Mouse (Mus musculus) stomach, embryonic 16.5 days (tissue): ENCODE measurements around the gene Cln5. TPM values are rescaled to one million over a fixed set of nuclear protein-coding genes. Genes with fewer than 3 reads are reported as not detected.

Experiments used
- ATAC-seq: fragments of 200-750 bp; cut with Nextera tagmentation; 2 replicates; pipeline ENCODE4 v1.8.0; 2017; ENCODE audit warnings: moderate number of reproducible peaks, moderate TSS enrichment; ENCODE audit not compliant: insufficient read depth, low FRiP score
- H3K27ac ChIP-seq: fragments of 300-500 bp; sonication (generic); 2 replicates; pipeline ENCODE4 v1.5.1; 2014; ENCODE audit warnings: low read length
- H3K27me3 ChIP-seq: fragments of 300-500 bp; sonication (generic); 2 replicates; pipeline ENCODE4 v1.6.1; 2014; ENCODE audit warnings: low read length, control low read depth, mixed read lengths; ENCODE audit not compliant: control insufficient read depth, insufficient read depth
- H3K36me3 ChIP-seq: fragments of 300-500 bp; sonication (generic); 2 replicates; pipeline ENCODE4 v1.6.1; 2014; ENCODE audit warnings: low read length; ENCODE audit not compliant: control insufficient read depth, insufficient read depth
- H3K4me1 ChIP-seq: fragments of 300-500 bp; sonication (generic); 2 replicates; pipeline ENCODE4 v1.6.1; 2014; ENCODE audit warnings: low read length, control low read depth, mixed read lengths; ENCODE audit not compliant: control insufficient read depth, insufficient read depth
- H3K4me2 ChIP-seq: fragments of 300-500 bp; sonication (generic); 2 replicates; pipeline ENCODE4 v1.6.1; 2014; ENCODE audit warnings: low read depth, low read length, mixed read lengths
- H3K4me3 ChIP-seq: fragments of 300-500 bp; sonication (generic); replicated peaks from 2 replicates; pipeline ENCODE4 v1.5.1; 2014; ENCODE audit warnings: mild to moderate bottlenecking, low read length
- H3K9ac ChIP-seq: fragments of 300-500 bp; sonication (generic); 2 replicates; pipeline ENCODE4 v1.6.1; 2014; ENCODE audit warnings: low read length
- H3K9me3 ChIP-seq: fragments of 300-500 bp; sonication (generic); replicated peaks from 2 replicates; pipeline ENCODE4 v1.6.1; 2016; ENCODE audit warnings: low read length, control low read depth; ENCODE audit not compliant: control insufficient read depth
- WGBS: fragments of 180-500 bp; shearing (Covaris S2); extraction: QIAGEN DNeasy Blood & Tissue Kit; methylation state at CpG from one replicate; pipeline ENCODE4 v1.1.7; 2014; 5-methylcytosine and 5-hydroxymethylcytosine counted together
- polyA plus RNA-seq: library from polyadenylated mRNA; unstranded; fragments of >200 nt; fragmentation: Nextera tagmentation; extraction: Ambion mirVana; gene quantifications from 2 replicates; pipeline ENCODE4 v1.2.1, GENCODE M21; 2015

Cln5 gene
- polyA plus RNA-seq, 1 experiment from 2014 or later: 31.7 TPM

DNA sequence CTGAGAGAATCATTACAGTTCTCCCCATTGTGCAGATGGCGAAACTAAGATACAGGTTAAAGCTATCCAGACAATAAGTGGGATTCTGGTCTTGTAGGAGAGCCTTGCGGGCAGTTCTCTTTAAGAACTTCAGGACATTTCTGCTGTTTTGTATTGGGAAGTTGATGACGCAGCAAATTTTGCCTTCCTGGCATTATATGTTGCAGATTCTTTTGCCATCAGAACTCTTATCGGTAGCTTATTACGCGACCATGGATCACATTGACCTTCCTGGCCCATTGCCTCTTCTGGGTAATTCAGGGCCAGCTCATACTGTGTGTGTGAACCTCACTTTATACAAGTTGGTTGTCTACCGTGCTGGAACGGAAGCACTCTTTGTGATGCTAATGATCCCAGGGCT, 3.8 kb downstream of the Cln5 start:
- H3K27ac ChIP-seq: no peak overlapping the region
- 0 out of 2 replicates have a peak, but pooled peaks cover 4% of the 10 kb centered on the region for H3K4me1 ChIP-seq
- WGBS: 96% methylated on average over 8 of the region's 8 CpGs
- no peak overlapping the region for H3K4me2 ChIP-seq
- no peaks in the 10 kb centered on the region for H3K27me3 ChIP-seq
- H3K4me3 ChIP-seq: no peak overlapping the region
- ATAC-seq: no peak
- peaks cover 9% of the 10 kb centered on the region; the same call in 1 of the 2 replicates for H3K36me3 ChIP-seq
- H3K9ac ChIP-seq: no peak overlapping the region
- no peaks in the 10 kb centered on the region for H3K9me3 ChIP-seq

- no peaks in the 10 kb centered on the region for H3K27me3 ChIP-seq
- ATAC-seq: no peak
- H3K4me3 ChIP-seq: no peak overlapping the region
- no peak overlapping the region for H3K27ac ChIP-seq
- no peaks in the 10 kb centered on the region for H3K9me3 ChIP-seq
- no peak overlapping the region for H3K9ac ChIP-seq
- H3K4me2 ChIP-seq: no peak overlapping the region
- WGBS: 82% methylated on average over 7 of the region's 7 CpGs
- H3K36me3 ChIP-seq: peaks cover 9% of the 10 kb centered on the region; the same call in 1 of the 2 replicates
- no peaks in the 10 kb centered on the region for H3K4me1 ChIP-seq
These were observed 5.2 kb downstream of the Cln5 start for GRCm38 (mm10) chr14:103075166-103075565.

DNA sequence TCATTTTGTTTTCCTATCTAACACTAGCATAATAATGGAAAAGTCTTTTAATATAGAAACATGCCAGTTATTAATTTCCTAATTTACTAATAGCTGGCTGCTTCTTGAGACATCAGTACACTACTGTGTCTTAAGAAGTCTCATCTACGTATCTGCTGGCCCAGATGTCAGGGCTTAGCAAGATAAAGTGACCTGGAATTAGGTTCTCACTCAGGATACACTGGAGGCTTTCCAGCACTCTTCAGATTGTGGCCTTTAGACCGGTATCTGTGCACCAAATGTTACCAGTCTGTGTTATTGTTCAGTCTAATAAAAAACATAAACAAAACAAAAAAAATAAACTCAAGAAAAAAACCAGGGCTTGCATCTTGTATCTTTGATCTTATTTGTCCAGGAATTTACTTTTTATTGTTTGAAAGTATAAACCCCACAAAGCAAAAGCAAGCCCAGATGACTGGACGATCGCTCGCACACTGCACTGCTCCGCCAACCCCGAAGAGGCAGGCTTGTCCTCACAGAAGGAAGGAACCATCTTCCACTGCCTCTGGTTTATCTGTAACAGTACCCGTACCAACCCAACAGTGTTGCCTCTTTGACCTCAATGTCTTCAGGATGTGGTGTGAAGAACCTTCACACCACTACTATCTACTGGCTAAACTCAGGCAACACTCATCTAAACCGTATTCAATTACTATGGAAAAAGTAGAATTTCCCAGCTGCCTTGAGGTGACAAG, 7.4 kb downstream of the Cln5 start:
- Histone ChIP-seq H3K27ac (no peak overlapping the region), H3K9me3 (no peaks in the 10 kb centered on the region), H3K4me1 (no peaks in the 10 kb centered on the region), H3K36me3 (peaks cover 4% of the 10 kb centered on the region; the same call in 1 of the 2 replicates), H3K4me3 (no peak overlapping the region), H3K9ac (no peak overlapping the region), H3K27me3 (no peaks in the 10 kb centered on the region), H3K4me2 (no peak overlapping the region)
- 87% methylated on average over 9 of the region's 9 CpGs for WGBS
- no peak for ATAC-seq

DNA sequence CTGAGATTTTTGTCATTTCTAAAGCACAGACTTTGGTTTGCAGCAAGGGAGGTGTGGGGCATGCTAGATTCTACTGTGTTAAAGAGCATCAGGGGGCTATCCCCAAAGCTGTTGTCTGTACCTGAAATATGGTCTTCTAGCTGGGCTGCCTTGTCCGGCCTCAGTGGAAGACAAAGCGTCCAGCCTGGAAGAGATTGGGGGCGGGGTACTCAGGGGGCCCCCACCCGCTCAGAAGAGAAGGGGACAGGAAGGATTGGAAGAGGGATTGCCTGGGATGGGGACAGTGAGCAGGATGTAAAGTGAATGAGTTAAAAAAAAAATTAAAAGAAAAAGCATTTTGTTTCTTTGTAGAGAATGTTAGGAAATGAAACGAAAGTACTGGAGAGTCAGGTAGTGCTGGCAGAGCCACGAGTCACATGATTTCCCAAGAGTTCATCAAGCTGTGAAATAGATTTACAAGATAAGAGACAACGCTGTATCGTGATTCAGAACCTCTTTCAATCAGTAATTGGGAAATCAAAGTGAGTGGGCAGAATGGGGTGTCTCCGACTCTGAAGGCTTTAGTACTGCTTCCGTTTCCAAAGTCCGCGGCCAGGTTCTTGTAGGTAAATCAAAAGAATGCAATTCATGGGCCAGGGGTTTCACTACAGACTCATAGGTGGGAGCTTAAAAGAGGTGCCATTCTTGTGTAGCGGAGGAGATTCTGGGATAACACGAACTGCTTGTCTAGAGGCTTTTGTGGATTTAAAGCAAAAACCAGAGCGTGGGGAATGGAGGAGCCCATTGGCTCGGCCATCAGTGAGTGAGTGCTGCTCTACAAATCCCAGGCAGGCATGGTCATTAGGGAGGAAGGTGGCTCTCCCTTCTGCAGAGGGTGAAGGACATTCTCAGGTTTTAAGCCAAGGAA, 8.2 kb downstream of the Cln5 start:
- Histone ChIP-seq H3K27ac (no peak overlapping the region), H3K4me1 (no peaks in the 10 kb centered on the region), H3K9ac (no peak overlapping the region), H3K36me3 (peaks cover 11% of the 10 kb centered on the region), H3K27me3 (no peaks in the 10 kb centered on the region), H3K4me2 (no peak overlapping the region), H3K9me3 (no peaks in the 10 kb centered on the region), H3K4me3 (no peak overlapping the region)
- no peak for ATAC-seq
- 88% methylated on average over 16 of the region's 16 CpGs for WGBS

GRCm38 (mm10) chr14:103079209-103079977, 9.4 kb downstream of the Cln5 start:
- peaks cover 11% of the 10 kb centered on the region for H3K36me3 ChIP-seq
- no peak overlapping the region for H3K4me2 ChIP-seq
- no peaks in the 10 kb centered on the region for H3K9me3 ChIP-seq
- no peaks in the 10 kb centered on the region for H3K27me3 ChIP-seq
- no peak overlapping the region for H3K9ac ChIP-seq
- no peak overlapping the region for H3K27ac ChIP-seq
- H3K4me3 ChIP-seq: no peak overlapping the region
- 0 out of 2 replicates have a peak, but pooled peaks have one; percentile 21 for ATAC-seq
- 82% methylated on average over 9 of the region's 9 CpGs for WGBS
- no peaks in the 10 kb centered on the region for H3K4me1 ChIP-seq

DNA sequence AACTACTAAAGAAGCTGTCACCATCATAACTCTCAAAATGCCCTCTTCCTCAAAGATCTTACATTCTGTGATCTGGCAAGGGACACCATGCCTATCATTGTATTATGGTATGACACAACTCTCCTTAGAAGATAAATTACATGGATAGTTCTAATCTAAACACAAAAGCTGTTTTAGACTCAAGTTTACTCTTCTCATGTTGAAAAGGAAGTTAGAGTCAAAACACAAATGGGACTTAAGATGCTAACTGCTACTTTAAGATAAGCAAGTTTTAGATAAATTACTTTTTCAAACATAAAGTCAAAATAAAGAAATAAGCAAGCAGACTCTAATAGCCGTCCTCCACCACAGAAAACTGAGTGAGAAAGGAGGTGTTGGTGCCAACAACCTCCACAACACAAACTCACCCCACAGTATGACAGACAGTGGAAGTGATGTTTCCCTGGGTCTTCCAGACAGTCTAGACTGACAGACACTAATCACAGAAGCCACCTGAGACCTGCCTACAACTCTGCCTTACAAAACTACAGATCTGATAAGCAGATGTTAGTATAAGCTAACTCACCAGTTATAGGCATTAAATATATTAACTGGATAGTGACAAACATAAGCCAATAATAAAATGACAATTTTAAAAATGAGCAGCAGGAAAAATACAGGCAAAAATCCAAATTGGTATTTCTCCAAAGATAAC, 16.0 kb downstream of the Cln5 start:
- H3K36me3 ChIP-seq: peaks cover 20% of the 10 kb centered on the region
- no peaks in the 10 kb centered on the region for H3K9me3 ChIP-seq
- no peak overlapping the region for H3K4me2 ChIP-seq
- no peak overlapping the region for H3K27ac ChIP-seq
- 35% methylated on average over 1 of the region's 1 CpGs for WGBS
- H3K27me3 ChIP-seq: no peaks in the 10 kb centered on the region
- no peak overlapping the region for H3K4me3 ChIP-seq
- no peak overlapping the region for H3K9ac ChIP-seq
- no peak for ATAC-seq
- peaks cover 5% of the 10 kb centered on the region; the same call in 1 of the 2 replicates for H3K4me1 ChIP-seq

GRCm38 (mm10) chr14:103086671-103087324, 16.8 kb downstream of the Cln5 start:
- Histone ChIP-seq H3K4me2 (no peak overlapping the region), H3K27me3 (no peaks in the 10 kb centered on the region), H3K9ac (no peak overlapping the region), H3K27ac (no peak overlapping the region), H3K9me3 (no peaks in the 10 kb centered on the region), H3K4me3 (no peak overlapping the region), H3K4me1 (peaks cover 5% of the 10 kb centered on the region), H3K36me3 (peaks cover 20% of the 10 kb centered on the region)
- peak; percentile 60 for ATAC-seq
- 88% methylated on average over 4 of the region's 4 CpGs for WGBS

- no peaks in the 10 kb centered on the region for H3K27me3 ChIP-seq
- WGBS: 63% methylated on average over 5 of the region's 5 CpGs
- peaks cover 17% of the 10 kb centered on the region for H3K36me3 ChIP-seq
- H3K9ac ChIP-seq: no peak overlapping the region
- H3K4me2 ChIP-seq: no peak overlapping the region
- no peaks in the 10 kb centered on the region for H3K9me3 ChIP-seq
- H3K4me3 ChIP-seq: no peak overlapping the region
- no peak for ATAC-seq
- H3K27ac ChIP-seq: no peak overlapping the region
- H3K4me1 ChIP-seq: peaks cover 5% of the 10 kb centered on the region
These were observed 17.8 kb downstream of the Cln5 start for GRCm38 (mm10) chr14:103087846-103088245.
